Comparison of ENCODE assay signal across 8 mouse cellular contexts in the genomic region with DNA sequence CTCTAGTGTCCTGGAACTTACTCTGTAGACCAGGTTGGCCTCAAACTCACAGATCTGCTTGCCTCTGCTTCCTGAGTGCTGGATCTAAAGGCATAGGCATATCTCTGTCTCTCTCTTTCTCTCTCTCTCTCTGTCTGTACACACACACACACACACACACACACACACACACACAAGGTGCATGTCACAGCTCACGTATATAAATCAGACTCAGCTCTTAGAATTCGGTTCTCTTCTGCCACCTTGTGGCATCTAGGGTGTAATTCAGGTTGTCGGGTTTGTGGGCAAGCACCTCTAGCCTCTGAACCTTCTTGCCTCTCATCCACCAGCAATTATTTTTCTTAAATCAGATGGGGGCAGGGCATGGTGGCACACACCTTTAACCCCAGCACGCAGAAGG. TPM values are rescaled to one million over a fixed set of nuclear protein-coding genes. Genes with fewer than 3 reads are reported as not detected.
DNase-seq lines count a peak whose midpoint lies in the region; TF ChIP-seq lines count a peak whose summit lies in the region.
"Had no signal": no experiment of that assay in that cellular context is flagged by ENCODE, and none has a peak within 500 bp of the region (broad histone marks: within the 10 kb centered on the region; RNA-seq: fewer than 3 reads in every experiment).

No protein-coding gene starts in this region.

- no peaks in the 10 kb centered on the region for H3K9me3 ChIP-seq in ES-Bruce4 (replicated peaks; ENCODE audit: control insufficient read depth, insufficient read depth, low read length, poor library complexity, severe bottlenecking)
- H3K9me3 ChIP-seq: heart, embryonic 13.5 days had no signal

- H3K27ac ChIP-seq in ES-Bruce4 (ENCODE audit: insufficient read depth, low read length): no peak overlapping the region
- H3K27ac ChIP-seq: heart, embryonic 13.5 days had no signal

- peak; percentile 92 for DNase-seq in adipocyte (ENCODE audit: low spot score)
- peak; percentile 69 for DNase-seq in embryo, embryonic 9.5 days (ENCODE audit: extremely low spot score)
- DNase-seq in heart, postnatal 10 days: peak; percentile 78 to 80
- peak; percentile 76 for DNase-seq in layer of hippocampus, adult 11-12 months (ENCODE audit: low spot score)
- DNase-seq in lung, adult 2 months: peak; percentile 42
- DNase-seq in retina, postnatal 7 days (ENCODE audit: low read depth, low spot score): peak; percentile 71

- H3K9ac ChIP-seq in ES-Bruce4 (ENCODE audit: low read depth, poor library complexity, severe bottlenecking): no peak overlapping the region
- H3K9ac ChIP-seq: heart, embryonic 13.5 days had no signal

- H3K27me3 ChIP-seq in ES-Bruce4 (ENCODE audit: control insufficient read depth, insufficient read depth, low read length, poor library complexity, severe bottlenecking): no peaks in the 10 kb centered on the region
- H3K27me3 ChIP-seq: heart, embryonic 13.5 days had no signal

- TF ChIP-seq POLR2A in ES-Bruce4 (IDR thresholded peaks at IDR 0.05; ENCODE audit: insufficient read depth, low read length): no peak
- TF ChIP-seq POLR2A in lung, adult 2 months (IDR thresholded peaks at IDR 0.05; ENCODE audit: borderline replicate concordance, extremely low read depth, low read depth, low read length): no peak

- TF ChIP-seq EP300 in ES-Bruce4 (IDR thresholded peaks at IDR 0.05; ENCODE audit: insufficient read depth, low read depth, low read length): no peak

- 5% methylated on average over 4 of the region's 4 CpGs for WGBS in lung, adult 2 months

- H3K36me3 ChIP-seq in ES-Bruce4 (ENCODE audit: control insufficient read depth, insufficient read depth, low read length, poor library complexity, severe bottlenecking): no peaks in the 10 kb centered on the region
- H3K36me3 ChIP-seq: heart, embryonic 13.5 days had no signal

- TF ChIP-seq CTCF in ES-Bruce4 (IDR thresholded peaks at IDR 0.05; ENCODE audit: low read depth, low read length): peak; percentile 47
- peak; percentile 53 for TF ChIP-seq CTCF in lung, adult 2 months (IDR thresholded peaks at IDR 0.05; ENCODE audit: insufficient read depth, low read length)

- H3K4me1 ChIP-seq in ES-Bruce4 (ENCODE audit: control insufficient read depth, insufficient read depth, low read length): no peaks in the 10 kb centered on the region
- no peaks in the 10 kb centered on the region for H3K4me1 ChIP-seq in lung, adult 2 months (ENCODE audit: control insufficient read depth, insufficient read depth, low read length)

- intact Hi-C loops in heart, postnatal 10 days (cut with DNase I): loop anchor here (1.0 to 5.0 kb wide), 2 partner anchors 95 to 466 kb away; no protein-coding TSS in a partner anchor

- no peak overlapping the region for H3K4me3 ChIP-seq in ES-Bruce4 (ENCODE audit: low read depth, low read length)
- no peak overlapping the region for H3K4me3 ChIP-seq in lung, adult 2 months (replicated peaks; ENCODE audit: extremely low read depth, low read depth, low read length)
- H3K4me3 ChIP-seq: heart, embryonic 13.5 days had no signal

RNA-seq across cellular contexts. Expression of a gene that starts 20.6 kb away (rescaled TPM):
- polyA plus RNA-seq in ES-Bruce4 (2011; ENCODE audit: insufficient read depth, insufficient read length, low read depth, missing spikeins): not detected in 2 replicates
- total RNA-seq in heart, postnatal 10 days (2021): not detected
- 0.20 and 0.25 TPM in 2 replicates for polyA plus RNA-seq in lung, adult 2 months (2012; rRNA removed)

RNA-seq across cellular contexts. Expression of a gene that starts 21.4 kb away (rescaled TPM):
- 329 and 334 TPM in 2 replicates for polyA plus RNA-seq in ES-Bruce4 (2011; ENCODE audit: insufficient read depth, insufficient read length, low read depth, missing spikeins)
- total RNA-seq in heart, postnatal 10 days (2021): 1,000 to 10,000 TPM in 1 of 2 experiments, 100 to 1,000 TPM in 1; 934 to 1,069 TPM
- polyA plus RNA-seq in lung, adult 2 months (2012; rRNA removed): 705 and 874 TPM in 2 replicates

RNA-seq across cellular contexts. Expression of a gene that starts 27.7 kb away (rescaled TPM):
- 59.6 and 63.9 TPM in 2 replicates for polyA plus RNA-seq in ES-Bruce4 (2011; ENCODE audit: insufficient read depth, insufficient read length, low read depth, missing spikeins)
- 10 to 100 TPM; 62.6 to 73.8 TPM for total RNA-seq in heart, postnatal 10 days (2021)
- 173 and 196 TPM in 2 replicates for polyA plus RNA-seq in lung, adult 2 months (2012; rRNA removed)

Comparison
In these comparisons a context has a peak if more than half of its experiments do, and no peak if none do; other contexts are left out.
1. DNase-seq: peak in every context shown above with its lines; median percentile 92 in adipocyte; 79 in heart, postnatal 10 days; 76 in layer of hippocampus, adult 11-12 months; 71 in retina, postnatal 7 days; 69 in embryo, embryonic 9.5 days; 42 in lung, adult 2 months.